Mouse (Mus musculus) bone marrow, adult 2 months (tissue): ENCODE measurements around the gene Gpx3.

ENCODE experiments used
- CTCF ChIP-seq: fragments of 200-500 bp; IDR thresholded peaks from 2 replicates; pipeline ENCODE4 v1.5.1; 2011; ENCODE audit warnings: low read length, control low read depth; ENCODE audit not compliant: control insufficient read depth, insufficient read depth
- POLR2A ChIP-seq: fragments of 200-500 bp; IDR thresholded peaks from 2 replicates; pipeline ENCODE4 v1.6.1; 2011; ENCODE audit warnings: low read depth, mild to moderate bottlenecking, control low read depth, low read length, borderline replicate concordance; ENCODE audit not compliant: control insufficient read depth

DNA sequence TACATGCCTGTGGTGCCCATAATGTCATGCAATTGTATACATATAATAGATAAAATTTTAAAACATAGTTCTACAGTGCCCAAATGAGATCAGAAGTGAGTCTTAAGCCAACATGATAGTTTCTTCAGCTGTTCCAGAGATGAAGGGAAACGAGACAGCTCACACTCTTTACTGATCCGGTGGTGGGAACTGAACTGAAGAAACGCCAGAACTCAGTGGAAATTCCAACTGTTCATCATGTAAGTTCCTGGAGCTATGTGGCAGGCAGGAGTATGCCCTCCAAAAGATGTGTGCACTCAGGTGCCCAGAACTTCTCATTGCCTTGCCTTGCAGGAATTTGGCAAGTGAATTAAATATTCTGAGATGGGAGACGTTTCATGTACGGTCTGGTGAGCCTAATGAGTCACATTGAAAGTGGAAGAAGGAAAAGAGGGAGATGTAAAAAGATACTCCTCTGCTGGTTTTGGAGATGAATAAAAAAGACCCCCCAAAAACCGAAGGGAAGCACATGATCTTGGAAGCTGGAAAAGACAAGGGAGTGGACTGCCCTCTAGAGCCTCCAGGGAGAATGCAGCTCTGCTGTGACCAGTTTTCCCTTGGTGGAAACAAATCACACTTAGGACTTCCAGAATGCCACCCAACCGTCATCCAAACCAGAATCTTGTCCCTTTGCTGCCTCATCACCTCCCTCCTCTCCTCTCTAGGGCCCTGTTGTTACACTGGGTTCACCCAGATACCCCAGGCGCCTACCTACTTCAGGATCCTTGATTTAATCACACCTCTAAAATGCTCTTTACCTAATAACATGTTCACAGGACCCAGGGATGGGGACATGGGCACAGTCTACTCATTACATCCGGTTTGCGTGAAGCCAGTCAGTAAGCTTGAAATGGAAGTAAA lies 39.4 kb upstream of the Gpx3 start:
- TF ChIP-seq POLR2A, result no peak
- TF ChIP-seq CTCF, result peak; percentile 63
